Comparison of ENCODE assay signal across 30 mouse cellular contexts in genomic region chr3:84829366-84829765, GRCm38 (mm10).
"Had no signal": no experiment of that assay in that cellular context is flagged by ENCODE, and none has a peak within 500 bp of the region (broad histone marks: within the 10 kb centered on the region; RNA-seq: fewer than 3 reads in every experiment).

No protein-coding gene starts in this region.

- H3K9ac ChIP-seq: limb, embryonic 12.5 days; limb, embryonic 13.5 days; limb, embryonic 15.5 days; liver, embryonic 12.5 days; liver, embryonic 13.5 days; liver, embryonic 14.5 days; liver, embryonic 15.5 days; liver, postnatal 0 days; lung, embryonic 14.5 days; lung, embryonic 15.5 days; midbrain, embryonic 12.5 days; midbrain, embryonic 13.5 days had no signal

- H3K9me3 ChIP-seq: limb, embryonic 10.5 days; limb, embryonic 12.5 days; limb, embryonic 13.5 days; limb, embryonic 15.5 days; liver, embryonic 12.5 days; liver, embryonic 13.5 days; liver, embryonic 15.5 days; lung, embryonic 15.5 days; megakaryocyte, embryonic 14.5 days; midbrain, embryonic 10.5 days; midbrain, embryonic 12.5 days; midbrain, embryonic 13.5 days had no signal

- H3K36me3 ChIP-seq: limb, embryonic 10.5 days; limb, embryonic 12.5 days; limb, embryonic 13.5 days; limb, embryonic 15.5 days; liver, embryonic 13.5 days; liver, embryonic 15.5 days; lung, embryonic 15.5 days; midbrain, embryonic 10.5 days; midbrain, embryonic 12.5 days; midbrain, embryonic 13.5 days had no signal

- DNase-seq: left cerebral cortex, postnatal 4 days; liver; liver, embryonic 13.5 days; liver, postnatal 0 days; lung, adult 18-20 months; lung, adult 2 months; lung, embryonic 14.5 days; lung, postnatal 10 days; lung, postnatal 14 days; lung, postnatal 36 days; lung, postnatal 4 days; midbrain, embryonic 14.5 days had no signal

- H3K27ac ChIP-seq: limb, embryonic 10.5 days; limb, embryonic 12.5 days; limb, embryonic 13.5 days; limb, embryonic 15.5 days; liver, embryonic 12.5 days; liver, embryonic 13.5 days; liver, embryonic 14.5 days; liver, embryonic 15.5 days; lung, embryonic 15.5 days; macrophage; midbrain, embryonic 10.5 days; midbrain, embryonic 12.5 days; midbrain, embryonic 13.5 days had no signal

- H3K27me3 ChIP-seq: limb, embryonic 12.5 days; limb, embryonic 13.5 days; limb, embryonic 15.5 days; liver, embryonic 12.5 days; liver, embryonic 13.5 days; liver, embryonic 15.5 days; lung, embryonic 15.5 days; megakaryocyte, embryonic 14.5 days; midbrain, embryonic 12.5 days; midbrain, embryonic 13.5 days had no signal

- H3K4me2 ChIP-seq: limb, embryonic 12.5 days; limb, embryonic 13.5 days; limb, embryonic 15.5 days; liver, embryonic 11.5 days; liver, embryonic 12.5 days; liver, embryonic 13.5 days; liver, embryonic 15.5 days; lung, embryonic 14.5 days; lung, embryonic 15.5 days; midbrain, embryonic 11.5 days; midbrain, embryonic 12.5 days; midbrain, embryonic 13.5 days had no signal

- H3K4me3 ChIP-seq: limb, embryonic 10.5 days; limb, embryonic 12.5 days; limb, embryonic 13.5 days; limb, embryonic 15.5 days; liver, embryonic 12.5 days; liver, embryonic 13.5 days; liver, embryonic 15.5 days; lung, embryonic 15.5 days; megakaryocyte, embryonic 14.5 days; midbrain, embryonic 10.5 days; midbrain, embryonic 12.5 days; midbrain, embryonic 13.5 days; myocyte had no signal

- ATAC-seq: liver, embryonic 12.5 days; liver, postnatal 0 days; lung, postnatal 0 days; midbrain, embryonic 13.5 days; midbrain, embryonic 16.5 days had no signal

- H3K4me1 ChIP-seq: limb, embryonic 10.5 days; limb, embryonic 12.5 days; limb, embryonic 13.5 days; limb, embryonic 15.5 days; lung, embryonic 15.5 days; midbrain, embryonic 10.5 days; midbrain, embryonic 12.5 days had no signal
